Mouse (Mus musculus): ENCODE measurements around the gene Ddc.

Ddc gene

GRCm38 (mm10) chr11:11907703-11908413 is 9.9 kb upstream of the Ddc start:
- DNase-seq (ENCODE audit: low read depth, low spot score), result no peak

GRCm38 (mm10) chr11:11905518-11905917 is 7.6 kb upstream of the Ddc start:
- DNase-seq (ENCODE audit: low read depth, low spot score), result no peak

DNA sequence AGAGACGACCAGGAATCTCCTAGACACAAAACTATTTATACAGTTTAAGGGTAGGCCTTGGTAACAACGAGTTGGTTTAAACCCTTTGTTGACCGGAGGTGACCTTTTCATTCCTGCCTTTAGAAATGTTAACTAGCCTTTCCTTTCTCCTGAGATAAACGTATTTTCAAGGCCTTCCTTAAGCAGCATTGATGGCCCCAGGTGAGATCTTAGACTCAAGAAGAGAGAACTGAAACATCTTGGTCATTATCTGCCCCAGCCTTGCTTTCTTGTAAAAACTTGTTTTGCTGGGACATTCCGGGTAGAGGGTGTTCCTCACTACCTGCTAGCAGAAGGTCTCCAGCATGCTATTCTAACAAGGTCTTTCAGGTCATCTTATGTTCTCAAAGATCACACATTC is 7.1 kb upstream of the Ddc start:
- DNase-seq (ENCODE audit: low read depth, low spot score), result no peak

DNA sequence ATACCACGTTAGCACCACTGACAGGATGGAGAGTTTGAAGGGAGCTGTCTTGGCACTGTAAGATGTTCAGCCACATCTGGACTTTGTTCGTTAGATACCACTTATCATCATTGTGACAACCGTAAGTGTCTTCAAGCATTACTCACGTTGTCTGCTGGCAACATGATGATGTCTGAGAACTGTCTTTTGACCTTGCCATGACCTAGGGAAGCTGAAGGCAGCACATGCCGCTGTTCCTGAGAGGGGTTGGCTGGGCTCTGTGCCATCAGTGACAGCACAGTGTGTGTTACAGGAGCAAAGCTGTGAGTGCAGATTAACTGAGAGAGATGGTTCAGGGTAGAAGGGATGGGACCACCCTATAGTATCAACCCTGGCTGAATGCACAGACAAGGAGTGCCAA is 3.6 kb upstream of the Ddc start:
- DNase-seq (ENCODE audit: low read depth, low spot score), result no peak

DNA sequence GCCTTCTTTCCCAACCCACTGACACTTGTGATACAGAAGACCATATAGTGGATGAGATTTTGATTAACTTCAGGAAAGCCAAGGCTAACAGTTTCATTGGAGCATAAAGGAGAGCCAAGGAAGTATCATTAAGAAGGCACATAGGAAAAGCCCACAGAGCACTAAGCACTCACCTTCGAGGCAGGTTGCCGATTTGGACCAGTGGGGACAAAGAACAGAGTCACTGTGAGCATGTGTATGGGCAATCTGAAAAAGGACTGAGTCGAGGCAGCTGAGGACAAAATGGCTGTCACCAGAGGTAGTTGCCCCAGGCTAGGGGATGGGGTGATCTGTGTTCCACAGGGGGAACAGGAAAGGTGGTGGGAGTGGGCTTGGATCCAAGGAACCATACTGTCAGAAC is 552 bp upstream of the Ddc start:
- DNase-seq (ENCODE audit: low read depth, low spot score), result no peak

DNA sequence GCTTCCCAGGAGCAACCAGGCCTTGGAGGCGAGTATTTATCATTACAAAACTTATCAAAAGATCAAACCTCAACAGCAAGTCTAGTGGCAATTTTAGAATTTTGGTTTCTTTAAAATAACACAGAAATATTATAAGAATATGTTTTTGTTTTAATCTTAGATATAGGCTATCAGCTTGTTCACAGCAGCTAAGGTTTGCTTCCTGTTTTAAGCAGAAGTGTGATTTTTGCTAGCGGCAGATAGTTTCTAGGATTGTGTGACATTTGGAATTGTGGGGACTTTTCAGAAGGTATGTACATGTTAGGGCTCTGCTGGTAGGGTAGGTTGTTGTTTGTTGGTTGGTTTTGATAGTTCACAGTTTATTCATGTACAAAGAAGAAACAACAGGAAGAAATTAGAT is 2.5 kb downstream of the Ddc start:
- no peak for DNase-seq (ENCODE audit: low read depth, low spot score)

DNA sequence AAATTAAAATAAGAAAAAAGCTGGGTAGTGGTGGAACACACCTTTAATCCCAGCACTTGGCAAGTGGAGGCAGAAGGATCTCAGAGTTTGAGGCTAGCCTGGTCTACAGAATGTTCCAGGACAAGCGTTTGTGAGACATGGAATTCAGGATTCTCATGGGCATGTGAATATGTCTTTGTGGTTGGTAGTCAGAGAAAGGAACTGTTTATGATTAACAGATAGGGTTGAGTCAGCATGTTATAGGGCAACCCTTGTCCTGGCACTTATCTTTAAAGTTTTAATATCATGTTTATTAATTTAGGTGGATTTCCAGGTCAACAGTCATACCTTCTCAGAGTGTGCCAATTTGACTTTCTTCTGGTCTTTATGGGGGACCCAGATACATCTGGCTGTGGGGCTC is 4.2 kb downstream of the Ddc start:
- DNase-seq (ENCODE audit: low read depth, low spot score), result no peak

- no peak for DNase-seq (ENCODE audit: low read depth, low spot score)
These were observed 4.8 kb downstream of the Ddc start for GRCm38 (mm10) chr11:11892993-11893602.

- DNase-seq (ENCODE audit: low read depth, low spot score), result no peak
These were observed 6.1 kb downstream of the Ddc start for GRCm38 (mm10) chr11:11891832-11892231.

DNA sequence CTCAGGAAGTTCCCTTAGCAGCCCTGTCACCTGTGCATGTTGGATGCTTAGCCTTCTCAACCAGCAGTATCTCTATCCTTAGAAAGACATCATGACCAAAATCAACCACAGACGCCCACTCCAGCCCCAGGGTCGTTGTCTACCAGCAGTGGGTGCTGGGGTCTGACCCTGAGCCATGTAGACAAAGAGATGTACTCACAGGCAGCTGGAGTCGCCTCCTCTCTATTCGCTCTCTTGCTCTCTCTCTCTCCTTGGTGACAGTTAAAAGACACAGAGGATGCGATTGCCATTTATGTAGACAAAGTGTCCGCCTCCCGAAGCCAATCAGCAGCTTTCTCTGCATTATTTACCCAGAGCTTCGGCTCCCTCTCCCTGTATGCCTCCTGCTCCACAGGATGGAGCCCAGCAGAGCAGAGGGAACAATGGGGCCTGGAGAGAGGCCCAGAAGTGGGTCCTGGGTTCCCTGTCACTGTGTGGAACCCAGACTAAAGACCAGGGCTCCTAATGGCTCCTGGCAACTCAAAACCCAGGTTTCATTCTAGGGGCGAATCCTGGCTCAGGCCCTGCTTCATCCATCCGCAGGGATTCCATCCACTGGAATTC is 7.7 kb downstream of the Ddc start:
- DNase-seq (ENCODE audit: low read depth, low spot score), result no peak

- DNase-seq (ENCODE audit: low read depth, low spot score), result no peak
These were observed 9.2 kb downstream of the Ddc start for GRCm38 (mm10) chr11:11888727-11889126.

GRCm38 (mm10) chr11:11888051-11888450 is 9.9 kb downstream of the Ddc start:
- DNase-seq (ENCODE audit: low read depth, low spot score), result no peak

DNA sequence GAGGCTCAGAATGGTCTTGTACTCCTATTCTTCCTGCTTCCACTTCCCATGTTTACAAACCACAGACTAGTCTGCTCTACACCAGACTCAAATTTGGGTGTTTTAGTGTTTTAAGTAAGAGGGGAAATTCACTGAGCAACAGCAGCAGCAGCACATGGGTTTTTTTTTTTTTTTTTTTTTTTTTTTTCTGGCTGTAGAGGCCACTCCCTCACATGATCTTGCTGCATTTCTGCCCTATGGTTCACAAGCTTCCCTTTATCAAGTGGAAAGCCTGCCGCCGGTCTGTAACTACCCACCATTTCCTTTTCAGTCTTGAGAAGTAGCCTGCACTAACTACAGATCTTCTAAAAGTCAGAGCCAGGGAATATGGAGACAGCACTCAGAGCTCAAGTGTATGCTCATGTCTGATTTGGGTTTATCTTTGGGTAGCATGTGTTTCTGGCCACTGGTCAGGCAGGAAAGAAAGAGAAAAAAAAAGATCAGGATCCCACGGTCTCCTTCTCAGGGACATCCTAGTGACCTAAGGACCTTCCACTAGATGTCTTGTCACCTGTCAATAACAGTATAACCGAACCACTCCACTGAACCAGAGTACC is 11.4 kb downstream of the Ddc start:
- no peak for DNase-seq (ENCODE audit: low read depth, low spot score)

DNA sequence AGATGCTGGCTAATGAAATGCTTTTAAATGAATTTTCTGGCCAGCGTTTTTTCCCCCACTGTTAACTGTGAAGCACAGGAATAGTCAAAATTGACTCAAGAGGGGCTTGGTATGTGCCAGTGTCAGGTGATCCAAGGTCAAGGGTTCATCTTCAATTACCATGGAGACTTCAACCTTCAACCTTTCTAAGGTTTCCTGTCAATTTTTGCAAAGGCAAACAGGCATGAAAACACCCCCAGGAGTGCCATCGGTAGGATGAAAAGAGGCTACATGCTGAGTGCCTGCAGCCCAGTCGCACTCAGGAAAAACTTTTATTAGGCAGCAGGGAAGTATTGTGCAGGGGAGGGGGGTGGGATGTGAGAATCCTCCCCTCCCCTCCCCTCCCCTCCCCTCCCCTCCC is 12.0 kb downstream of the Ddc start:
- DNase-seq (ENCODE audit: low read depth, low spot score), result no peak

DNA sequence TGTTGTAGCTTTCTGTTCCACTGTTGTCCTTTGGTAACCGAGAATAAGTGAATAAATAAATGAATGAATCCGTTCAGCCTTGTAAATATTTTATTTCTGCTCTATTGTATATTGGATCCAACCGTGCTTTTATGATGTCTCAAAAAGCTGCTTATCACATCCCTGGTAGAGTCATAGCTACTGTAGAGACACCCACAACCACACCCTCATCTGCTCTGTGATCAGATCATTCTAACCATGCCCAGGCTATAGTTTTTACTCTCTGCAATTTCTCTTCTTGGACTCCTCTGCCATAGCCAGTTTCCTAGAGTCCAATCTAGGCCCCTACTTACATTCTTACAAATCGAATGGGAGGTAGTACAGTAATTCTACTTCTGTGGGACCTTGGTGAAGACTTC is 12.7 kb downstream of the Ddc start:
- DNase-seq (ENCODE audit: low read depth, low spot score), result no peak

GRCm38 (mm10) chr11:11884533-11885245 is 13.3 kb downstream of the Ddc start:
- no peak for DNase-seq (ENCODE audit: low read depth, low spot score)

DNA sequence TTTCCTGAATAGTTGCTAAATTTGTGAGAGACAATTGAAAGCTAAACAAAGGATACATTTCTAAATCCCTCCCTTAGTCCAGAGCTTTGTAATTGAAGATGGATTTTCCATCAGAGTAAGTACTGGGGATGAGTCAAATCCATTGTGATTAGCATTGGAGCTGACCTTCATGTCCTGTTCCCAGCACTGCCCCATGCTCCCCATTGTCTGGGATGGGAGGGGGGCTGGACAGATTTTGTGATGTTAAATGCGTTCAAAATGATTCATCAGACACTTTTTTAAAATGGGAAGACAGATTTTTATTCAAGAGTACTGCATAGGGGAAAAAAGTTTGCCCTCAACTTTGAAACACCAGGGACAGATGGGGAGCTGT is 16.2 kb downstream of the Ddc start:
- no peak for DNase-seq (ENCODE audit: low read depth, low spot score)

GRCm38 (mm10) chr11:11881026-11881782 is 16.7 kb downstream of the Ddc start:
- DNase-seq (ENCODE audit: low read depth, low spot score), result no peak

DNA sequence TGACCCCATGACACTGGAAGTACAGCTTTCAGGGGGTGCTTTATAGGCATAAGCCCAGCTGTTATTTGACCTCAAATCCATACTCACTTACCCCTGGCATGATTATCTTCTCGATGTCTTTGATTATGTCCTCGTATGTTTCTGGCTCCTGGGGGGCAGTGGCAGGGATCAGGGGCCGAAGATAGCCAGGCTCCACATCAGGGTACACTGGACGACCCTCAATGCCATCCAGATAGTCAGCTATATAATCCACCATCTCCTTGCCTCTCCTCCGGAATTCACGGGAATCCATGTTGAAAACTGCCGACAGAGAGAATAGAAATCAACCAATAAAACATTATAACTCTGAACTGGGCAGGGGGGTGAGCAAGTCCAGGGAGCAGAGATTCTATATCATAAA is 17.6 kb downstream of the Ddc start:
- no peak for DNase-seq (ENCODE audit: low read depth, low spot score)

DNA sequence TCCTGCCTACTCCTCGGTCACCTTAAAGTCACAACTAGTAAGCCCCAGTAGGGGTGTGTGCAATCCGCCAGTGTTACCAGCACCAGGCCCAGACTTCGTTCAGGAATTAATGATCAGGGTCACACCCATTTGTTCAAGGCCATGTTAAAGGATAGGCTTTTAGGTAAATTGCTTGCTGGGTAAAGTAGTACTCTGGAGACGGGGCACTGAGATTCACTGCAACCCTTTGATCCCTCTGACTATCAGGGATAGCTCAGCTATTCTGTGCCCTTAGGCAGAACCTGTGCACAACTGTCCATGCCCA is 18.3 kb downstream of the Ddc start:
- no peak for DNase-seq (ENCODE audit: low read depth, low spot score)

DNA sequence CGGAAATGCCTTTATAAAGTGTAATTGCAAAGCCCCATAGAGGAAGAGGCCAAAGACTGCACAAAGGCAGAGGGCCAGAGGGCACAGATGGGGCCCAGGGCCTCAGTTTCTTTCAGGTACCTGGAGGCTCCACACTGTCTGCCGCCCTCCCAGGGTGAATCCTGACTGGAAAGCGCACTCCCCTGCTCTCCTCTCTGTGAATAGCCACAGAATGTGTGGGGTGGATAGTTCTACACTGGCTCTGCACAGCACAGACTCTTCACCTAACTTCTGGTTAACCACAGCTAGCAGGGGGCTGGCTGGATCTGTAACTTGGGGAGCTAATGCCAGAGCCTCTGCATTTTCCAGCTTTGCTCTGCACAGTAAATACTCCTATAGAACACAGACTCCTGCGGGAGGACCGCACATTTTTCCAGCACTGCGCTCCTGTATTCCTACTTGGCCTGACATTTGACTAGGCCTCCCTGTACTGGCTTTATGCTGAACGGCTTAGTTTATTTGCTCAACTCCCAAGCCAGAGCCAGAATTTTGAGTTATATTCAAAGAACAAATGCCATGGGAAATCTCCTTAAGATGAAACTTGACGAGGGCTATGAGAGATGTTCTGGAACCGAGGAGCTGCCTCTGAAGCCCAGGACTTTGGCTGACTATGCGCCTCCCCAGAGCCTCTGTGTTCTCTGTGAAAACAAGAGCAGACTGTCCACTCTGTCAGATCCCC is 18.8 kb downstream of the Ddc start:
- DNase-seq (ENCODE audit: low read depth, low spot score), result no peak
